Mouse (Mus musculus) layer of hippocampus, adult 8-10 months (tissue): Measurements from ENCODE around the gene Evc2. TPM values are rescaled to one million over a fixed set of nuclear protein-coding genes. Genes with fewer than 3 reads are reported as not detected.

Experiments
- DNase-seq, 2 experiments: peaks; one replicate each; pipeline ENCODE4 v3.0.0; 2022; ENCODE audit warnings: low spot score in 2 of 2
- total RNA-seq, 4 experiments: library from RNA; stranded (reverse); gene quantifications; 2 replicates each; pipeline ENCODE4 v1.2.4; 2022

Evc2 gene
- total RNA-seq, 4 experiments from 2014 or later: 20.0 to 28.4 (median 26.3) TPM

- no peak for DNase-seq
Observed at GRCm38 (mm10) chr5:37365751-37366150, 27.5 kb downstream of the Evc2 start.

GRCm38 (mm10) chr5:37368796-37369195, 30.5 kb downstream of the Evc2 start:
- DNase-seq: no peak

GRCm38 (mm10) chr5:37377376-37377775, 39.1 kb downstream of the Evc2 start:
- no peak for DNase-seq

GRCm38 (mm10) chr5:37380641-37381040, 42.3 kb downstream of the Evc2 start:
- DNase-seq: no peak

GRCm38 (mm10) chr5:37383570-37383969, 45.3 kb downstream of the Evc2 start:
- DNase-seq: no peak

- no peak for DNase-seq
Observed at GRCm38 (mm10) chr5:37388646-37389045, 50.3 kb downstream of the Evc2 start.

GRCm38 (mm10) chr5:37389808-37390495, 51.7 kb downstream of the Evc2 start:
- no peak for DNase-seq

- no peak for DNase-seq
Observed at GRCm38 (mm10) chr5:37390923-37391322, 52.6 kb downstream of the Evc2 start.

- DNase-seq: no peak
Observed at GRCm38 (mm10) chr5:37391901-37392300, 53.6 kb downstream of the Evc2 start.

- no peak for DNase-seq
Observed at GRCm38 (mm10) chr5:37395172-37396030, 57.1 kb downstream of the Evc2 start.

- DNase-seq: no peak
Observed at GRCm38 (mm10) chr5:37419028-37419427, 80.7 kb downstream of the Evc2 start.

- no peak for DNase-seq
Observed at GRCm38 (mm10) chr5:37427210-37427609, 88.9 kb downstream of the Evc2 start.

GRCm38 (mm10) chr5:37435417-37435816, 97.1 kb downstream of the Evc2 start:
- no peak for DNase-seq

- DNase-seq: no peak
Observed at GRCm38 (mm10) chr5:37442767-37443166, 104.5 kb downstream of the Evc2 start.

- no peak for DNase-seq
Observed at GRCm38 (mm10) chr5:37447546-37447945, 109.2 kb downstream of the Evc2 start.

- DNase-seq: no peak
Observed at GRCm38 (mm10) chr5:37456590-37456989, 118.3 kb downstream of the Evc2 start.

- DNase-seq: no peak
Observed at GRCm38 (mm10) chr5:37457191-37457590, 118.9 kb downstream of the Evc2 start.

GRCm38 (mm10) chr5:37457831-37458230, 119.5 kb downstream of the Evc2 start:
- DNase-seq: no peak

GRCm38 (mm10) chr5:37458236-37458635, 119.9 kb downstream of the Evc2 start:
- no peak for DNase-seq

- peak; percentile 16 to 23 for DNase-seq
Observed at GRCm38 (mm10) chr5:37465461-37465860, 127.2 kb downstream of the Evc2 start.

- DNase-seq: no peak
Observed at GRCm38 (mm10) chr5:37467646-37468045, 129.3 kb downstream of the Evc2 start.

GRCm38 (mm10) chr5:37469031-37469430, 130.7 kb downstream of the Evc2 start:
- DNase-seq: no peak

GRCm38 (mm10) chr5:37471584-37471983, 133.3 kb downstream of the Evc2 start:
- no peak for DNase-seq
